21 mouse cellular contexts compared by ENCODE assay signal in genomic region chr14:47165117-47165516, GRCm38 (mm10). TPM values are rescaled to one million over a fixed set of nuclear protein-coding genes. Genes with fewer than 3 reads are reported as not detected.
DNase-seq lines count a peak whose midpoint lies in the region; TF ChIP-seq lines count a peak whose summit lies in the region.
"Had no signal": no experiment of that assay in that cellular context is flagged by ENCODE, and none has a peak within 500 bp of the region (broad histone marks: within the 10 kb centered on the region; RNA-seq: fewer than 3 reads in every experiment).

No protein-coding gene starts in this region.

- peak overlapping the region; percentile 18; the same call in 1 of the 2 replicates for H3K27ac ChIP-seq in bone marrow, adult 2 months (ENCODE audit: control insufficient read depth, insufficient read depth, low read depth, low read length, poor library complexity)
- H3K27ac ChIP-seq in macrophage = peak overlapping the region; percentile 19; the same call in 1 of the 2 replicates
- no peak overlapping the region for H3K27ac ChIP-seq in heart, embryonic 10.5 days
- H3K27ac ChIP-seq: embryonic facial prominence, embryonic 12.5 days; forebrain, embryonic 15.5 days; heart, adult 2 months; heart, embryonic 13.5 days; hindbrain, embryonic 12.5 days had no signal

- H3K27me3 ChIP-seq in splenic B cell, adult 2 months (ENCODE audit: control insufficient read depth, insufficient read depth, low read length, poor library complexity, severe bottlenecking) = no peaks in the 10 kb centered on the region
- H3K27me3 ChIP-seq in heart, embryonic 10.5 days (ENCODE audit: insufficient read depth, poor library complexity, severe bottlenecking) = no peaks in the 10 kb centered on the region
- H3K27me3 ChIP-seq: embryonic facial prominence, embryonic 12.5 days; forebrain, embryonic 15.5 days; heart, embryonic 13.5 days; hindbrain, embryonic 12.5 days; Patski had no signal

- peaks cover 6% of the 10 kb centered on the region; the same call in 1 of the 2 replicates for H3K79me2 ChIP-seq in macrophage (ENCODE audit: inconsistent target)

- no peak for TF ChIP-seq CTCF in bone marrow, adult 2 months (IDR thresholded peaks at IDR 0.05; ENCODE audit: control insufficient read depth, insufficient read depth, low read length)

- TF ChIP-seq POLR2A in bone marrow, adult 2 months (IDR thresholded peaks at IDR 0.05; ENCODE audit: borderline replicate concordance, control insufficient read depth, low read depth, low read length) = no peak

- H3K4me3 ChIP-seq in bone marrow, adult 2 months (replicated peaks; ENCODE audit: control insufficient read depth, low read depth, low read length) = no peak overlapping the region
- H3K4me3 ChIP-seq in macrophage (ENCODE audit: inconsistent target) = no peak overlapping the region
- no peak overlapping the region for H3K4me3 ChIP-seq in heart, embryonic 10.5 days
- H3K4me3 ChIP-seq: embryonic facial prominence, embryonic 12.5 days; forebrain, embryonic 15.5 days; heart, adult 2 months; heart, embryonic 13.5 days; hindbrain, embryonic 12.5 days had no signal

- WGBS in bone marrow, adult 2 months = 26% methylated on average over 5 of the region's 5 CpGs
- 17% methylated on average over 5 of the region's 5 CpGs for WGBS in macrophage (ENCODE audit: missing documents)
- 80% methylated on average over 5 of the region's 5 CpGs for WGBS in heart, embryonic 10.5 days

- H3K4me1 ChIP-seq in bone marrow, adult 2 months (ENCODE audit: control insufficient read depth, insufficient read depth, low read length) = no peaks in the 10 kb centered on the region; the same call in 1 of the 2 replicates
- H3K4me1 ChIP-seq in heart, embryonic 10.5 days = peaks cover 11% of the 10 kb centered on the region
- H3K4me1 ChIP-seq: embryonic facial prominence, embryonic 12.5 days; forebrain, embryonic 15.5 days; hindbrain, embryonic 12.5 days had no signal

- H3K9me3 ChIP-seq in heart, embryonic 10.5 days = no peaks in the 10 kb centered on the region
- H3K9me3 ChIP-seq: embryonic facial prominence, embryonic 12.5 days; forebrain, embryonic 15.5 days; heart, embryonic 13.5 days; hindbrain, embryonic 12.5 days had no signal

- peaks cover 78% of the 10 kb centered on the region for H3K36me3 ChIP-seq in macrophage (ENCODE audit: inconsistent target)
- no peaks in the 10 kb centered on the region; the same call in 1 of the 2 replicates for H3K36me3 ChIP-seq in splenic B cell, adult 2 months (ENCODE audit: control insufficient read depth, insufficient read depth, low read length, poor library complexity, severe bottlenecking)
- H3K36me3 ChIP-seq in heart, embryonic 10.5 days = no peaks in the 10 kb centered on the region
- H3K36me3 ChIP-seq: embryonic facial prominence, embryonic 12.5 days; forebrain, embryonic 15.5 days; heart, embryonic 13.5 days; hindbrain, embryonic 12.5 days had no signal

- peak; percentile 71 to 74 for DNase-seq in spleen, postnatal 36 days (ENCODE audit: low spot score in 2 of 2)
- no peak for DNase-seq in spleen, adult 12 weeks (ENCODE audit: low spot score)
- peak; percentile 90 for DNase-seq in splenic B cell, adult 2 months (ENCODE audit: low read depth, low spot score)
- DNase-seq in kidney, postnatal 4 days = no peak
- no peak for DNase-seq in heart, embryonic 10.5 days (ENCODE audit: low spot score)
- DNase-seq in right cerebral cortex, postnatal 4 days = no peak
- DNase-seq: adrenal gland, adult 8-10 months; adrenal gland, postnatal 36 days; cerebellum, adult 11 months; cerebellum, adult 8-10 months; cerebellum, postnatal 14 days; gastrocnemius, postnatal 36 days; heart, adult 2 months; heart, postnatal 36 days had no signal

RNA-seq across cellular contexts. Expression of gene Gch1, which starts 24.1 kb away (rescaled TPM):
- polyA plus RNA-seq in bone marrow, adult 2 months (2011; ENCODE audit: insufficient read depth, insufficient read length, low replicate concordance, missing spikeins) = 18.8 and 26.8 TPM in 2 replicates
- total RNA-seq in macrophage (2018; cell fraction: chromatin; rRNA removed) = 100 to 1,000 TPM in 14 of 26 experiments, 10 to 100 TPM in 12; 20.2 to 380 (median 117) TPM
- total RNA-seq in macrophage (2018; cell fraction: cytosol; rRNA removed) = 10 to 100 TPM; 11.3 to 73.2 (median 26.9) TPM
- total RNA-seq in macrophage (2018; cell fraction: nucleus; rRNA removed) = 100 to 1,000 TPM in 15 of 26 experiments, 10 to 100 TPM in 11; 20.7 to 309 (median 108) TPM
- polyA plus RNA-seq in macrophage (2018) = 5.9 to 18.8 TPM (median 16.6 TPM) in 3 replicates
- polyA plus RNA-seq in heart, embryonic 10.5 days (2016; fragmentation: Nextera tagmentation; extraction: Ambion mirVana) = 6.5 and 8.1 TPM in 2 replicates

Comparison
In these comparisons a context has a peak if more than half of its experiments do, and no peak if none do; other contexts are left out.
1. DNase-seq: peak in spleen, postnatal 36 days (2 of 2) and splenic B cell, adult 2 months (single experiment); none in spleen, adult 12 weeks (single experiment), kidney, postnatal 4 days (0 of 2), heart, embryonic 10.5 days (single experiment) and right cerebral cortex, postnatal 4 days (single experiment).